Mouse (Mus musculus) megakaryocyte progenitor cell, adult 5-6 weeks (primary cell): ENCODE results near the gene Tnip2. TPM values are rescaled to one million over a fixed set of nuclear protein-coding genes. Genes with fewer than 3 reads are reported as not detected.

Experiments
- ATAC-seq: replicated peaks from 2 replicates; pipeline ENCODE4 v1.8.0; 2016; ENCODE audit warnings: mild to moderate bottlenecking, moderate TSS enrichment, inconsistent platforms; ENCODE audit not compliant: poor library complexity
- total RNA-seq, 2 experiments: library from RNA; stranded (forward) in 1 of 2; stranded (reverse) in 1 of 2; fragments of 157-497, 149-512 nt in 1 of 2; fragments of 200-1000 nt in 1 of 2; gene quantifications; 2 replicates each; pipeline versions ENCODE4 v1.2.3 to v1.2.4; 2015 to 2017

Gene Tnip2
- total RNA-seq (2015) (7.8 and 9.5 TPM in 2 replicates), total RNA-seq (2017) (17.6 and 22.2 TPM in 2 replicates)

DNA sequence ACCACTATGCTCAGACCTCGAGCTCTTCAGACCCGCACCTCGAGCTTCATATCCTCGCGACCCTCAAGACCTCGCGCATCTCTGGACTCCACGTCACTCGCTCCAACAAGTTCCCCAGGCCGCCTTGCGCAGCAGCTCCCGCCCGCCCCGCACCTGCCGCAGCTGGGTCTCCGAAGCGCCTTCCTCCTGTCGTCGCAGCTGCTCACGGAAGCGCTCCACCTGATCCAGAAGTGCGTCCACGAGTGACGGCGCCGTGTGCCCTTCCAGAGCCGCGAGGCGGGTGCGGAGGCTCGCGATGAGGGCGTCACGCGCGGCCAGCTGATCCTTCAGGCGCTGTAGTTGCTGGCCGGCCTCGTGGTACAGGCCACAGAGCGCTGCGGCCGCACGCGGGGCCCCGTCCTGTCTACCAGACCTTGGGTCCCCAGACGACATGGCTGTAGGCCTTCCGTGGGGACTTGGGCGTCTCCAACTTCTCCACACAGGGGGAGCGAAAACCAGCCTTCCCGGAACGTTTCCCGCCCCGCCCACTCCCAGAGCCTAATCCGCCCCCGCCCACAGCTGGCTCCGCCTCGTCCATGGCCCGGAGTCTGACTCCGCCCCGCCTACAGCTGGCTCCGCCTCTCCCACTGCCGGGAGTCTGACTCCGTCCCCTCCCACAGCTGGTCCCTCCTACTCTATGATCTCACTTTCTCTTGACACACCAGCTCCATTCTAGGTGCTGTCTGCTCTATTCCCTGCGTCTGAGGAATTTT lies at the start of gene Tnip2:
Gene Tnip2 (minus strand): TSS at position 526 of the 752 bp plus-strand sequence.
- peak; percentile 93 for ATAC-seq

DNA sequence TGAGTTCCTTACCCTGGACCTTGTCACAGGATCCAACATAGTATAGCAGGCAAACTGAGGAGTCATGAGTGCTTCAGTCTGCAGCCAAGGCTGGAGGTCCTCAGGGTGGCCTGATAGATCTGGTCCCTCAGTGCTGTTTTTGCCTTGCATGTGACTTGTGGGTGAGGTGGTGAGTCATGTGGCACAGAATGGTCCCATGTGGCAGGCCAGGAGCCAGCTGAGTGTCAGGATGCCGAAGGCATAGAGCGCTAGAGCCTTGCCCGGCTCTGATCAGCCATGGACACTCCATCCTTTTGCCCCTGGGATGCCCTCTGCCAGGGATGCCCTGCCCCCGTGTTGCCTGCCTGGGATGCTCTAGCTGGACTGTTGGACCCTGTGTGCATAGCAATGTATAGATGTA lies 38.0 kb upstream of the Tnip2 start:
- no peak for ATAC-seq

DNA sequence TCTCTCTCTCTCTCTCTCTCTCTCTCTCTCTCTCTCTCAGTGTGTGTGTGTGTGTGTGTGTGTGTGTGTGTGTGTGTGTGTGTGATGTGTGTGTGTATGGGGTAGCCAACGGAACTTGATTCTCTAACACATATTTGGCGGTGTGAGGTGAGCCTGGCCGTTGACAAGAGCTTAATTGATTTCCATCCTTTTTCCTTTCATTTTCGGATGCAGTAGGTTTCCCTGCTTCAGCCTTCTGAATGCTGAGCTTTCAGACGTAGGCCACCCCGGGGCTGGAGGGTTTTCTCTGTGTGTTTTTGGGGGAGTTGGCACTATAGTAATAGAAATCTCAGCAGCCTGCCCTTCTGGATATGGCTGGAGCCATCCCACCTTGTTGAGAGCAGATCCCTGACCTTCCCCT lies 36.5 kb upstream of the Tnip2 start:
- 0 out of 2 replicates have a peak, but pooled peaks have one; percentile 8 for ATAC-seq

DNA sequence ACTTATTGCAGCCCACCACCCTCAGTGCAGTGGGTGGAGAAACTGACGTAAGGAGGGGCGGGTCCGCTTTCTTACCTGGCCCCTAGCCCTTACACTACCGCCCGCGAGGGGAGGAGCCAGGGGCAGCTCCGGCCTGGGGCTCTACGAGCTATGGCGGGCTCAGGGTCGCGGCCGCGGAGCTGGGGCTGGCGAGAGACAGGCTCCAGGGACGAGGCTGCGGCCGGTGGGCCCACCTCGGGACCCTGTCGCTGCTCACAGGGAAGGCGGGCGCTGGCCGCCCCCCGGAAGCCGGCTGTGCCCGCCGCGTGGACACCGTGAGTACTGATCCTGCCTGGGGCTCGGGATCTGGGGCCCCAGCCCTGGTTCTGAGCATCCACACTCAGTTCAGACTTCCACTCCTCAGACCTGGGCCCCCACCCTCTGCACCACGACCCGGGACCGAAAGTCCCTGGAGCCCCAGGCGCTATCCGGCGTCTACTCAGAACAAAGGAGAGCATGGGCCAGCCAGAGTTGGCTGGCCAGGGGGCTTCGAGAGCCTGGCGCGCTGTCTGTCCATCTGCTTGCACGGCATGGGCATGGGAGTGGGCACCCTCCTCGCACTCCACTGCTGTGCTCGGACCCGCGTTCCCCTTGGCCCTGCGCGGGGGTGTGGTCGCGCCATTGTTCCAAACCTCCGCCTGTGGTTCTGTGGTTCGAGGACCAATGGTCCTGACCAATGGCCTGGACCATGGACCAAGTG lies 35.9 kb upstream of the Tnip2 start:
- ATAC-seq, result peak; percentile 63

DNA sequence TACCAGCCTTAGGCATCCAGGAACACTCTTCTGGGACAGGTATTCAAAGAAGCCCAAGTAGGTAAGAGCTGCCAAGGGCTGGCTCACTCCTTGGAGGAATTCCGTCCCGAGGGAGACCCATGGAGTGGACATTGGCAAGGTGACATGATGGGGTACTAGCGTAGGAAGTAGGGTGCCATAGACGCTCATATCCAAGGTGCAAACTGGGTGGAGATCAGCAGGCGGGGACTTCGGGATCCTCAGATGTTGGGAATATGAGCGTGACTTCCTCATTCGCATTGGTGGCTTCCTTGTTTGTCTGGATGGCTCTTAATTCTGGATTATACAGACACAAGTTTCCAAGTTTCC lies 35.3 kb upstream of the Tnip2 start:
- ATAC-seq, result no peak

DNA sequence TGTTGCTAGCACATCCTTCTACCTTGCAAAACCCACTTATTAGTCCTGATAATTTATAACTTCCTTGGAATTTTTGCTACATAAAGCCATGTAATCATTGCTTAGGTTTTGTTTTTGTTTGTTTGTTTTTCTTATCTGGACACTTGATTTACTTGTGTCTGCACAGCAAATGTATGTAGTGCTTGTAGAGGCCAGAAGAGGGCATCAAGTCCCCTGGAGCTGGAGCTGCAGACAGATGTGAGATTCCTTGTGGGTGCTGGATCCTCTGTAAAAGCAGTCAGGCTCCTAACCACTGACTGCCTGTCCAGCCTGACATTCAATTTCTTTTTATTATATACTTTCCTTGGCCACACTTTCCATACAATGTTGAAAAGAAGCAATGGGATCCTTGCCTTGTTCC lies 33.6 kb upstream of the Tnip2 start:
- ATAC-seq, result peak; percentile 63

DNA sequence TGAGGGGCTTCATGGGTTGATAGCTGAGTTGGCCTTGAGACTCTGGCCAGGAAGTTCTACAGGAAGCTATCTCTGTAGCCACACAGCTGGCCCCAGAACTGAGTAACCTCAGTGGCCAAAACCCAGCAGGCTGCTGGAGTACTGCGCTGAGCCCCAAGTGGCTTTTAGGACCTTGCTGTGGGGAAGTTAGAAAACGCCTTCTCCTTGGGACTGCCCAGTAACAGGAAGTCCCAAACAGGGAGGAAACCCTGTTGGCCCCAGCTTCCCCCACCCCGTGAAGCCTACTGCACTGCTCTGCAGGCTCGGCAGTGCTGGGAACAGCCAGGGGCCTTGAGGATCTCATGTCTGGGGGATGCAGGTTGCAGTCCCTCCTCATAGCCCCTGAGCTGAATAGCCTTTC lies 29.3 kb upstream of the Tnip2 start:
- ATAC-seq, result peak; percentile 59

DNA sequence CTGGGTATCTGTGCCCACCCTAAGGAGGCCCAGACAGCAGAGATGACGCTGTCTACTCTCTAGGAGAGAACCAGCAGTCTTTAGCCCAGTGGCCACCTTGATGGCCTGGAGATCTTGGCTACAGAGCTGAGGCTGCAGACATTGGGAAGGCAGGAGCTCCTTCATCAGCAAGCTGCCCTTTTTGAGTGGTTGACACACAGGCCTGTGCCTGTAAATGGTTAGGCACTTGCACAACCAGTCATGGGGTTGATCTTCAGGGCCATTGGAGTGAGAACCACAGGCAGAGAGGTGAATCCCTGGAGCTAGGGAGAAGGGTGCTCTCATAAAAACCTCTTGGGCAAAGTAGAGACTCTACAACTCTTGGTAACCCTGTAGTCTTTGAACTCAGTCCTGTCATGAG lies 28.4 kb upstream of the Tnip2 start:
- ATAC-seq, result no peak

DNA sequence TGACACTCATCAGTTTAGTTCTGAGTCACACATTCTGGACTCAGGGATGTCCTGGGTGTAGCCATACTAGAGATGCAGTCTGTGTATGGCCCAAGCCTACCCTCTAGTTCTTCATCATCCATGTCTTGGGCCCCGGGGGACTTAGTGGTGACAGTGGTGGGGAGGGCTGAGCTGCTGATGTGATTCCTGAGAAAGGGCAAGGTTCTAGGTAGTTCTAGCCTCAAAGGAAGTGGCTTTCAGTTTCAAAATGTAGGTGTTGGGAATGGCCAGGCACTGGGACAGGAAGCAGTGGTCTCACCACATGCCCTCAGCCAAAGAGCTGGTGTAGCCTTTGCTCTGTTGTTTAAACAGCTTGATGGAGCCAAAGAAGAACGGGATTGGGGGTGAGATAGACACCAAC lies 25.3 kb upstream of the Tnip2 start:
- ATAC-seq, result no peak

DNA sequence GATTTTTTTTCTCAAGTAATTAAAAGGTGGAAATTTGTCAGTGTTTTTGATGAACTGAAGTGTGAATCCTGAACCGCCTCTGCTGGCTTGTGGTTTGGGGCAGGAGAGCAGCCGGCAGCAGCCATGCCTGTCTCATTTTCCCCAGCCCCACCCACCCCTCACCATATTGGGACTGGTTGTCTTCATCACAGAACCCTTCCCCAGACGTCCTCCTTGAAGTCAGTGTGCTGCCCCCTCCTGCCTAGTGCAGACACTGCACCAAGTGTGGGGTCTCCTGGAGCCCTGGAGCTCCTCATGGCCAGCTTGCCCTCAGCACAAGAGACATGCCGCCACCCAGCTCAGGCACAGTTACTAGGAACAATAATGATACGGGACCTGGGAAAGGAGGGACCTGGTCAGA lies 24.7 kb upstream of the Tnip2 start:
- peak; percentile 47 for ATAC-seq

DNA sequence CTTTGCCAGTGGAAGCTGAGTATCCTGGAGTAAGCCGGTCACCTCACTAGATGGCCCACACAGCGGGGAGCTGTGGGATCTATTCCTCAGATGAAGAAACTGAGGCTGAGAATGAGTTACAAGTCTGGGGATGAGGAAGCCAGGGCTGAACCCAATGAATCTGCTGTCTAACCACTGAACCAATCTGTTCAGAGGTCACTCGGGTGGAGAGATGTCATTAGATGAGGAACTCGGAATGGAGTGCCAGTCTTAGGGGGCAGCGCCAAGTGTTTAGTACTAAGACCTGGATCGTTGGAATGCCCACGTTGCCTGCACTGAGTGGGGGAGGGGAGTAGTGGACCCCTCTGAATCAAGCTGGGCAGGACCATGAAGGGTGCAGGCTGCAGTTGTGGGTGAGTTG lies 24.3 kb upstream of the Tnip2 start:
- ATAC-seq, result no peak

DNA sequence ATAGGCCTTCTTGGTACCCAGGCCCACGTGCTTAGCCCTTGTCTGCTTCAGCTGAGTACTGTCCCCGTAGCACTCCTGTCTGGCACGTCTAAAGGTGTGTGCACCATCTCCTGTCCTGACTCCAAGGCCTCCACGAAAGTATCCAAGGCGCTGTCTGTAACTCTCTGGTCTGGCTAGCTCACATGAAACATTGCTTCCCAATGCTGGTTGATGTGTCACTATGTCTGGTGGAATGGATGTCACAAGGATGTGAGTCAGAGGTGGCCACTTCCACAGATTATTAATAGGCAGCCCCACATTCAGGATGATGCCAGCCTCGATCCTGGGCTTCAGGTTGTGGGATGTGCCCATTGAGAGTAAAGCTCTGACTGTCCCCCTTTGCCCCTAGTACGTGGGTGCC lies 22.0 kb upstream of the Tnip2 start:
- no peak for ATAC-seq

DNA sequence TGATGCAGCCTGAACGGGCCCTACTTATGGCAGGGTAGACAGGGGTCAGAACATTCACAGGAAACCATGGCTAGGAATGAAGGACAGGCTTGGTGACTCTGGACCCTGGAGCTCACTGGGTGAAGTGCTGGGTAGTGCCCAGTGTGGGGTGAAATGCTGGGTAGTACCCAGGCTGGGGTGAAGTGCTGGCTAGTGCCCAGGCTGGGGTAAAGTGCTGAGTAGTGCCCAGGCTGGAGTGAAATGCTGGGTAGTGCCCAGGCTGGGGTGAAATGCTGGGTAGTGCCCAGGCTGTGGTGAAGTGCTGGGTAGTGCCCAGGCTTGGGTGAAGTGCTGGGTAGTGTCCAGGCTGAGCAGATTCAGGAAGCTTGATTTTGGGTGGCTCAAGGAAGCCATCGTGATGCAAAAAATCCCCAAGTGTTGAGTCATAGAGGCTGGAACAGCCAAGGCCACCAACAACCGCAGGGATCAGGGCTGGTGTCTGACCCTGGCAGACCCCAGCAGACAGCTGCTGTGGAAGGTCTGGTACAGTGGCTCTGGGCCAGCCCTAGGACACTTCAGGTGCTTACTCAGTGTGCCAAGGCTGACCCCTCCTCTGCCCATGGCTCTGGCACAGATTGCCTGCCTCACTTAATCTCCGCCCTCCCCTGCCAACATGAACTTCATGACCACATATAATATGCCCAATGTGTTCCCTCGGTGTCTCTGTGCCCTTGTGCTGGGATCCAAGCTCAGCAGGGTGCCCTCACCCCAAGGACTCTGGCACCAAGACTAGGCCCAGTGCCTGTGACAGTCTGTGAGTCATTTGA lies 21.2 kb upstream of the Tnip2 start:
- ATAC-seq, result peak; percentile 31

DNA sequence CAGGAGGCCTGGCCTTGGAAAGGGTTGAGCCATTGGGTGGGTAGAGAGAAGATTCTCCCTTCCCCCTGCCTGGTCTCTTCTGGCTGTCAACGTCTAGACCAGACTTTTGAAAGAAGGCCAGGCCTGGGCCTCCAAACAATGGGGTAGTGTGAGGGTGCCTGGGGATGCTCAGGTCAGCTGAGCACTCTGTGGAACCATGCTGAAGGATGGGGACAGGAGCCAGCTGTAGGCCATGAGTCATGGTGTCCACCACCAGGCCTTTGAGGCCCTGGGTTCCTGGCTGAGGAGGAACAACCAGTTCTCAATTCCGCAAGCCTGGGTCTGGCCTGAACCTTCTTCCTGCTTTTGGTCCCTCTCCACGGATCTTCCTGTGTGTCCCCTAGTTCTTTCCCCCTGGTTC lies 20.0 kb upstream of the Tnip2 start:
- ATAC-seq, result peak; percentile 59

DNA sequence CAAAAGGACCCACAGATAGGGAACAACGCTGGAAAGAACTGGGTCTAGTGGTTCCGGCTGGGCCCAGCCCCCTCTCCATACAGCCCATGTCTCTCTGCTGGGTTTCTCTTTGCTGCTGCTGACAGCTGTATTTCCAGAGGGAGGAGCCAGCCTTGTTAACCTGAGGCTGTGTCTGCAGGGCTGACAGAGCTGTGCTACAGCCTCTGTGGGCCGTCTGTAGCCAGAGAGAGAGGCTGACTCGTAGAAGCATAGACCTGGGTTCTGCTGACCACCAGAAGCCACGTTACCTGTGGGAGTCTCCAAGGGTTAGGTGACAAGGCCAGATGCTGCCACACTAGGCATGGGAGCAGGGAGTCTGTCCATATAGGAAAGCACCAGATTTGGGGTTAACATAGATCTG lies 19.3 kb upstream of the Tnip2 start:
- no peak for ATAC-seq

DNA sequence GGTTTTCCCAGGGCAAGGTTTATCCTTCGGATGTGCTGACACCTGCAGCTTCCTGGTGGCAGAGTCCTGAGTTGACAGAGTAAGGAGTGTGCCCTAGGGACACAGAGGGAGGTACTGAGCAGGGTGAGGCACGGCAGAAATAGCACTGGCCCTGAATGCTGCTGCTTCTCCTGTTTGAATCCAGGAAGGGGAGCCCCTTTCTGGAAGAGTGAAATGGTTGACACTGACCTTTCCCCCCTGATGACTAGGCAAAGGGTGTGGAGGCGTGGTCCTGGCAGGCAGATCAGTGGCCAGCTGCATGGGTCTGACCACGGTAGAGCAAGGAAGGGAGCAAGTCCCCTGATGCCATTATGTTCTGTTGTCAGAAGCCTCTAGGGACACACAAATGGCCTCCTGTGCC lies 16.9 kb upstream of the Tnip2 start:
- no peak for ATAC-seq

DNA sequence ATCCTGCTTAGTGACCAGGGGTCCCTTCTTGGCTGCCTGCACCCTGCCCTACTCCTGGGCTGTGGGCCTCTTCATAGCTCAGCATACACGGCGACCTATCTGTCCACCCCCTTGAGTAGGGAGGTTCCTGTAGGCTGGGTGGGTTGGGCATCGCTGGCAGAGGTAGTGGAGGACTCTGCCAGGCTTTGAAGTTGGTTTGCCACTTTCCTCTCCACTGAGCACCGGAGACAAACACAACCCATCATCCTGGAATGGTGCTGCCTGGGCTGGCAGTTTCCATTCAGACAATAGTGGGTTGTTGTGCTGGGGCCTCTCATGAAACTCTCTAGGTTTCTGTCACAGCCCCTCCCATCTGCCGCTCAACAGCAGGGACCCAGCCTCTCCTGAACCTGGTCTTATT lies 16.3 kb upstream of the Tnip2 start:
- no peak for ATAC-seq

DNA sequence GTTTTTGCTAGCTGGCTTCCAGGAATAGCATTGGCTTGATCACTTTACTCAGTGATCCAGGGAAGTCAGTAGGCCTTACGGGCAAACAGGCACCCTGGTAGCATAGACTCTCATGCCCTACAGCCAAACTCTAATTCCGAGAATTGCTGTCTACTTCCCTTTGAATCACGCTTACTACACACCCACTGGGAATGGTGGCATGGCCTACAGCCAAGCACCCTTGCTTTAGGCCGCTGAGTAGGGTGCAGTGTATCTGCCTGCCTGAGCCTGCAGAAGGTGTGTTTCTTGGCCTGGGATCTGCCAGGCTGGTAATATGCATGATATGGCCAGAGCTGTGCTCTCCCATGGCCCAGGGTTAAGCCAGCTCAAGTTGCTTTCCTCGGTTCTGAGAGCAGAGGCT lies 14.9 kb upstream of the Tnip2 start:
- ATAC-seq, result no peak

DNA sequence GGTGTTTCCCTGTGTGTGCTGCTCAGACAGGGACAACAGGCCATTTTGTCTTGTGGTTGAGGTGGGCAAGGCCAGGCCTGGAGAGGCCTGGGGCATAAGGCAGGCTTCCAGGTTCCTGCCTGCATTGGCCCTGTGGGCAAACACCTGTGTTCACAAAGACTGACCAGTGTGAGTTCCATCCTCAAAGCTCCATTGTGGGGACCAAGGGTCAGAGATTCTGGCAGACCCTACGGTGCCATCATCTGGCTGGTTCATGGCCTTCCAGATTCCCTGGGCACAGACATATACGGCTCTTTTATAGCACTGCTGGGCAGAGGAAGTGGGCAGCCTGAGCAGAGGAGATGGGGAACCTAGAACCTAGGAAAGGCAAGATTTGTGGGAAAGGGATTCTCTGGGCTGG lies 13.6 kb upstream of the Tnip2 start:
- no peak for ATAC-seq

DNA sequence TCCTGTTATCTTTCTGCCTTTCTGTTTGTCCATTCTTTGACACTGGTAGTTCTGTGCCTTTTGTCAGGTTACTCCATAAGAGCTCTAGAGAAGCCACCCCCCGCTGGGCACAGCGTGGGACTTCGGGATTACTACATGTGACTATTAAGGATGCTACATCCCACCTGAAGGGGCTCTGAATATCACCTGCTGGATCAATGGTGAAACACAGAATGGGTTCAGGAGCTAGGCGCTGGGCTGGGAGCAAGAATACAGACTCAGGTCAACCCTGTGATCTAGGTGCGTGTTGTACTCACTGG lies 12.6 kb upstream of the Tnip2 start:
- no peak for ATAC-seq

DNA sequence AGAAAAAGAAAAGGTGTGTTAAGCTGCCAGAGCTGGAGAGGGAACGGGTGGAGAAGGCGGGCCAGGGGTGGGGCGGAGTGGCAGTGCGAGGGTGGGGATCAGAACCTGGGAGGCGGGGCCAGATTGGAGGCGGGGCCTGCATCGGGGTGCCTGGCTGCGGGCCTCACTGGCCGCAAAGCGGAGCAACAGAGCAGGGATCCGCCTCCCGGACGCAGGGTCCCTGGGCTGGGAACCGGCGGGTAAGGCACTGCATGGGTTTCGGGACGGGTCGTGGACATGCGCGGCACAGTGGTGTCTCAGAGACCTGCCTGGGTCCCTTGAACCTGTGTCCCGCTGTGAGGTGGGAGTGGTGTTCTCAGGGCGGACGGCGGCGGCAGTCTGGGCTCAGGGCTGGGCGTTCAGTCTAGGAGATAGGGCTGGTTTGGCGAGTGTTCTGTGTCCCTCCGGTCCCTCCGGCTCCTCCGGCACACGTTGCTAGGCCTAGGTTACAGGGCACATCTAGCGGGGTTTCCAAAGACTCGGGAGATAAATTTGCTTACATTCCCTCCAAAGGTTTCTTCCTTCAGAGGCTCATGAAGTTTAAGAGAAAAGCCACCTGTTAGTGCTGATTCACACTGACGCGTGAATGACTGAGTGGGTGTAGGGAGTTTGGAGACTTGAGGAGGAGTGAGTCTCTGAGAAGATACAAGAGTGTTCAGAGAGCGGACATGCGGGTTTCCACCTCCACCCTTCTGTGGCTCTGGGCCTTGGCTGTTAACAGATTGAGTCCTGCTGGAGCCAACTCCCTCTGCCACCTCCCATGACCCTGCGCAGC lies 12.1 kb upstream of the Tnip2 start, which contains the start of gene Sh3bp2:
Gene Sh3bp2 (plus strand): TSS at position 176 of the 814 bp plus-strand sequence.
- ATAC-seq, result peak; percentile 93
